Mouse (Mus musculus) heart, embryonic 13.5 days (tissue): ENCODE results near the gene Fam131c. TPM values are rescaled to one million over a fixed set of nuclear protein-coding genes. Genes with fewer than 3 reads are reported as not detected.

ENCODE experiments used
- ATAC-seq: fragments of 200-750 bp; cut with Nextera tagmentation; 2 replicates; pipeline ENCODE4 v1.8.0; 2017; ENCODE audit warnings: moderate TSS enrichment; ENCODE audit not compliant: insufficient number of reproducible peaks, low FRiP score, low TSS enrichment; ENCODE audit errors: extremely low read depth
- H3K27ac ChIP-seq: fragments of 300-500 bp; sonication (generic); replicated peaks from 2 replicates; pipeline ENCODE4 v1.5.1; 2015; ENCODE audit warnings: moderate library complexity, mild to moderate bottlenecking, inconsistent platforms
- H3K27me3 ChIP-seq: fragments of 300-500 bp; sonication (generic); replicated peaks from 2 replicates; pipeline ENCODE4 v1.6.1; 2015; ENCODE audit warnings: mild to moderate bottlenecking, inconsistent platforms
- H3K36me3 ChIP-seq: fragments of 300-500 bp; sonication (generic); 2 replicates; pipeline ENCODE4 v1.6.1; 2015; ENCODE audit warnings: mild to moderate bottlenecking, inconsistent platforms
- H3K4me1 ChIP-seq: fragments of 300-500 bp; sonication (generic); 2 replicates; pipeline ENCODE4 v1.6.1; 2015; ENCODE audit warnings: inconsistent platforms
- H3K4me2 ChIP-seq: fragments of 300-500 bp; sonication (generic); 2 replicates; pipeline ENCODE4 v1.6.1; 2015; ENCODE audit warnings: inconsistent platforms, mild to moderate bottlenecking, moderate library complexity
- H3K4me3 ChIP-seq: fragments of 300-500 bp; sonication (generic); 2 replicates; pipeline ENCODE4 v1.5.1; 2015; ENCODE audit warnings: moderate library complexity, mild to moderate bottlenecking, inconsistent platforms
- H3K9ac ChIP-seq: fragments of 300-500 bp; sonication (generic); 2 replicates; pipeline ENCODE4 v1.6.1; 2015; ENCODE audit warnings: inconsistent platforms, mild to moderate bottlenecking, moderate library complexity
- H3K9me3 ChIP-seq: fragments of 300-500 bp; sonication (generic); 2 replicates; pipeline ENCODE4 v1.6.1; 2016; ENCODE audit warnings: inconsistent platforms
- WGBS: fragments of 180-500 bp; shearing (Covaris S2); methylation state at CpG from one replicate; pipeline ENCODE4 v1.1.7; 2015; ENCODE audit warnings: mixed read lengths; 5-methylcytosine and 5-hydroxymethylcytosine counted together
- polyA plus RNA-seq: library from polyadenylated mRNA; unstranded; fragments of >200 nt; fragmentation: Nextera tagmentation; extraction: Ambion mirVana; gene quantifications from 2 replicates; pipeline ENCODE4 v1.2.1, GENCODE M21; 2015

Gene Fam131c
- polyA plus RNA-seq, 1 experiment from 2014 or later: 1.2 TPM

- Histone ChIP-seq H3K4me2 (peak overlapping the region; percentile 30), H3K36me3 (no peaks in the 10 kb centered on the region), H3K4me3 (no peak overlapping the region), H3K27me3 (peaks cover 24% of the 10 kb centered on the region), H3K27ac (peak overlapping the region; percentile 33; the same call in 1 of the 2 replicates), H3K4me1 (peaks cover 39% of the 10 kb centered on the region), H3K9me3 (no peaks in the 10 kb centered on the region), H3K9ac (0 out of 2 replicates have a peak overlapping the region, but pooled peaks have one; percentile 1)
- no peak for ATAC-seq
- 26% methylated on average over 14 of the region's 14 CpGs for WGBS
Measured at GRCm38 (mm10) chr4:141406516-141407299, 38.7 kb downstream of the Fam131c start.

- no peaks in the 10 kb centered on the region for H3K36me3 ChIP-seq
- H3K4me3 ChIP-seq: no peak overlapping the region
- no peak overlapping the region for H3K9ac ChIP-seq
- no peaks in the 10 kb centered on the region for H3K9me3 ChIP-seq
- no peak for ATAC-seq
- H3K27ac ChIP-seq: no peak overlapping the region
- H3K4me1 ChIP-seq: peaks cover 39% of the 10 kb centered on the region
- 77% methylated on average over 3 of the region's 3 CpGs for WGBS
- H3K27me3 ChIP-seq: peaks cover 27% of the 10 kb centered on the region
- no peak overlapping the region for H3K4me2 ChIP-seq
Measured at GRCm38 (mm10) chr4:141408577-141408976, 40.6 kb downstream of the Fam131c start.

- H3K27me3 ChIP-seq: peaks cover 21% of the 10 kb centered on the region; the same call in 1 of the 2 replicates
- H3K27ac ChIP-seq: no peak overlapping the region
- peak overlapping the region; percentile 28 for H3K4me2 ChIP-seq
Measured at GRCm38 (mm10) chr4:141411430-141411992, 43.5 kb downstream of the Fam131c start.

GRCm38 (mm10) chr4:141415924-141416323 lies 47.9 kb downstream of the Fam131c start, which contains the start of gene Clcnkb:
Clcnkb (minus strand) TSS chr4:141416014.
- ATAC-seq: no peak
- Histone ChIP-seq H3K4me1 (peaks cover 24% of the 10 kb centered on the region), H3K4me3 (no peak within 1 kb of the TSS), H3K27ac (no peak within 1 kb of the TSS), H3K4me2 (no peak within 1 kb of the TSS), H3K36me3 (no peaks in the 10 kb centered on the region), H3K9me3 (no peaks in the 10 kb centered on the region), H3K27me3 (peaks cover 9% of the 10 kb centered on the region; the same call in 1 of the 2 replicates), H3K9ac (no peak within 1 kb of the TSS)
- 61% methylated on average over 7 of the region's 7 CpGs for WGBS

More at GRCm38 (mm10) chr4:141411430-141411992, 43.5 kb downstream of the Fam131c start:
- Histone ChIP-seq H3K36me3 (no peaks in the 10 kb centered on the region), H3K4me3 (no peak overlapping the region), H3K9me3 (no peaks in the 10 kb centered on the region), H3K4me1 (peaks cover 19% of the 10 kb centered on the region), H3K9ac (no peak overlapping the region)
- WGBS: 17% methylated on average over 22 of the region's 22 CpGs
- no peak for ATAC-seq

GRCm38 (mm10) chr4:141419398-141420191 lies 51.6 kb downstream of the Fam131c start:
- Histone ChIP-seq H3K4me1 (peaks cover 43% of the 10 kb centered on the region), H3K9ac (peak overlapping the region; percentile 99), H3K27ac (peak overlapping the region; percentile 98), H3K27me3 (0 out of 2 replicates have a peak, but pooled peaks cover under 1% of the 10 kb centered on the region), H3K36me3 (peaks cover 16% of the 10 kb centered on the region), H3K4me3 (0 out of 2 replicates have a peak overlapping the region, but pooled peaks have one; percentile 81), H3K9me3 (no peaks in the 10 kb centered on the region), H3K4me2 (peak overlapping the region; percentile 90)
- ATAC-seq: no peak
- WGBS: 49% methylated on average over 27 of the region's 27 CpGs

GRCm38 (mm10) chr4:141420192-141420829 lies 52.3 kb downstream of the Fam131c start, which contains the start of gene Hspb7:
Hspb7 (plus strand) TSS chr4:141420779.
- Histone ChIP-seq H3K27me3 (peaks cover 5% of the 10 kb centered on the region; the same call in 1 of the 2 replicates), H3K9ac (peak within 1 kb of the TSS; percentile 99), H3K36me3 (peaks cover 20% of the 10 kb centered on the region), H3K4me3 (peak within 1 kb of the TSS; percentile 81), H3K4me1 (peaks cover 50% of the 10 kb centered on the region), H3K4me2 (peak within 1 kb of the TSS; percentile 90), H3K9me3 (no peaks in the 10 kb centered on the region), H3K27ac (peak within 1 kb of the TSS; percentile 98)
- WGBS: 27% methylated on average over 9 of the region's 9 CpGs
- no peak for ATAC-seq

GRCm38 (mm10) chr4:141420886-141421285 lies 52.9 kb downstream of the Fam131c start:
- WGBS: 16% methylated on average over 9 of the region's 9 CpGs
- H3K9ac ChIP-seq: peak overlapping the region; percentile 99
- no peaks in the 10 kb centered on the region for H3K9me3 ChIP-seq
- H3K4me2 ChIP-seq: peak overlapping the region; percentile 90
- H3K27me3 ChIP-seq: peaks cover 5% of the 10 kb centered on the region; the same call in 1 of the 2 replicates
- peaks cover 20% of the 10 kb centered on the region for H3K36me3 ChIP-seq
- no peak for ATAC-seq
- peak overlapping the region; percentile 81 for H3K4me3 ChIP-seq
- H3K4me1 ChIP-seq: peaks cover 56% of the 10 kb centered on the region
- peak overlapping the region; percentile 98 for H3K27ac ChIP-seq

- peak overlapping the region; percentile 98 for H3K27ac ChIP-seq
- H3K27me3 ChIP-seq: peaks cover 5% of the 10 kb centered on the region; the same call in 1 of the 2 replicates
- H3K4me2 ChIP-seq: peak overlapping the region; percentile 90
- 21% methylated on average over 14 of the region's 14 CpGs for WGBS
- peak; percentile 45; the same call in 1 of the 2 replicates for ATAC-seq
- H3K36me3 ChIP-seq: peaks cover 20% of the 10 kb centered on the region
- H3K4me1 ChIP-seq: peaks cover 61% of the 10 kb centered on the region
- H3K9me3 ChIP-seq: no peaks in the 10 kb centered on the region
- peak overlapping the region; percentile 81 for H3K4me3 ChIP-seq
- peak overlapping the region; percentile 99 for H3K9ac ChIP-seq
Measured at GRCm38 (mm10) chr4:141421423-141421822, 53.4 kb downstream of the Fam131c start.

GRCm38 (mm10) chr4:141422841-141423240 lies 54.8 kb downstream of the Fam131c start:
- no peaks in the 10 kb centered on the region for H3K9me3 ChIP-seq
- WGBS: 37% methylated on average over 5 of the region's 5 CpGs
- H3K27ac ChIP-seq: peak overlapping the region; percentile 98
- ATAC-seq: no peak
- peak overlapping the region; percentile 99 for H3K9ac ChIP-seq
- peak overlapping the region; percentile 90 for H3K4me2 ChIP-seq
- peaks cover 5% of the 10 kb centered on the region; the same call in 1 of the 2 replicates for H3K27me3 ChIP-seq
- peak overlapping the region; percentile 81 for H3K4me3 ChIP-seq
- H3K36me3 ChIP-seq: peaks cover 20% of the 10 kb centered on the region
- H3K4me1 ChIP-seq: peaks cover 73% of the 10 kb centered on the region

GRCm38 (mm10) chr4:141423288-141423687 lies 55.3 kb downstream of the Fam131c start:
- 49% methylated on average over 5 of the region's 5 CpGs for WGBS
- H3K27ac ChIP-seq: peak overlapping the region; percentile 98
- ATAC-seq: no peak
- peaks cover 73% of the 10 kb centered on the region for H3K4me1 ChIP-seq
- H3K4me3 ChIP-seq: peak overlapping the region; percentile 81
- no peaks in the 10 kb centered on the region for H3K9me3 ChIP-seq
- peak overlapping the region; percentile 99 for H3K9ac ChIP-seq
- peaks cover 20% of the 10 kb centered on the region for H3K36me3 ChIP-seq
- peaks cover 5% of the 10 kb centered on the region; the same call in 1 of the 2 replicates for H3K27me3 ChIP-seq
- peak overlapping the region; percentile 90 for H3K4me2 ChIP-seq
